Mouse (Mus musculus) embryonic facial prominence, embryonic 11.5 days (tissue): ENCODE measurements around the gene Ift46. TPM values are rescaled to one million over a fixed set of nuclear protein-coding genes. Genes with fewer than 3 reads are reported as not detected.

ENCODE experiments used
- ATAC-seq: fragments of 200-750 bp; cut with Nextera tagmentation; replicated peaks from 2 replicates; pipeline ENCODE4 v1.8.0; 2017; ENCODE audit warnings: low read depth; ENCODE audit not compliant: insufficient number of reproducible peaks, low FRiP score, low TSS enrichment
- DNase-seq: peaks from one replicate; pipeline ENCODE4 v3.0.0-alpha.2; 2015; ENCODE audit warnings: low spot score
- H3K27ac ChIP-seq: fragments of 300-500 bp; sonication (generic); replicated peaks from 2 replicates; pipeline ENCODE4 v1.5.1; 2014; ENCODE audit warnings: mild to moderate bottlenecking, low read depth, low read length, control low read depth
- H3K27me3 ChIP-seq: fragments of 300-500 bp; sonication (generic); 2 replicates; pipeline ENCODE4 v1.6.1; 2014; ENCODE audit warnings: mild to moderate bottlenecking, low read length, moderate library complexity, mixed read lengths; ENCODE audit not compliant: control insufficient read depth, insufficient read depth
- H3K36me3 ChIP-seq: fragments of 300-500 bp; sonication (generic); replicated peaks from 2 replicates; pipeline ENCODE4 v1.6.1; 2014; ENCODE audit warnings: low read depth, mild to moderate bottlenecking, low read length, moderate library complexity, mixed read lengths; ENCODE audit not compliant: control insufficient read depth, insufficient read depth
- H3K4me1 ChIP-seq: fragments of 300-500 bp; sonication (generic); 2 replicates; pipeline ENCODE4 v1.6.1; 2014; ENCODE audit warnings: low read length, mixed read lengths; ENCODE audit not compliant: control insufficient read depth, insufficient read depth
- H3K4me2 ChIP-seq: fragments of 300-500 bp; sonication (generic); 2 replicates; pipeline ENCODE4 v1.6.1; 2014; ENCODE audit warnings: low read depth, mild to moderate bottlenecking, control low read depth, low read length, moderate library complexity
- H3K4me3 ChIP-seq: fragments of 300-500 bp; sonication (generic); 2 replicates; pipeline ENCODE4 v1.5.1; 2014; ENCODE audit warnings: low read depth, low read length, control low read depth
- H3K9ac ChIP-seq: fragments of 300-500 bp; sonication (generic); replicated peaks from 2 replicates; pipeline ENCODE4 v1.6.1; 2014; ENCODE audit warnings: mild to moderate bottlenecking, control low read depth, low read length
- H3K9me3 ChIP-seq: fragments of 300-500 bp; sonication (generic); replicated peaks from 2 replicates; pipeline ENCODE4 v1.6.1; 2016; ENCODE audit warnings: mild to moderate bottlenecking, low read length, inconsistent platforms, mixed read lengths; ENCODE audit not compliant: control insufficient read depth
- WGBS: fragments of 180-500 bp; shearing (Covaris S2); extraction: QIAGEN DNeasy Blood & Tissue Kit; methylation state at CpG from one replicate; pipeline ENCODE4 v1.1.7; 2014; 5-methylcytosine and 5-hydroxymethylcytosine counted together
- polyA plus RNA-seq: library from polyadenylated mRNA; unstranded; fragments of >200 nt; fragmentation: Nextera tagmentation; extraction: Ambion mirVana; gene quantifications from 2 replicates; pipeline ENCODE4 v1.2.1, GENCODE M21; 2014

The Ift46 gene
- polyA plus RNA-seq, 1 experiment from 2014 or later, result 142 TPM

- no peak overlapping the region for H3K4me3 ChIP-seq
- 78% methylated on average over 5 of the region's 5 CpGs for WGBS
- no peak for DNase-seq
- H3K27ac ChIP-seq, result no peak overlapping the region
- peaks cover 35% of the 10 kb centered on the region for H3K36me3 ChIP-seq
- no peak for ATAC-seq
- H3K9me3 ChIP-seq, result no peaks in the 10 kb centered on the region
- no peaks in the 10 kb centered on the region for H3K27me3 ChIP-seq
- no peak overlapping the region for H3K4me2 ChIP-seq
- no peak overlapping the region for H3K9ac ChIP-seq
- no peaks in the 10 kb centered on the region for H3K4me1 ChIP-seq
Observed at GRCm38 (mm10) chr9:44807141-44807540, 39.4 kb downstream of the Ift46 start.

- Histone ChIP-seq H3K4me1 (no peaks in the 10 kb centered on the region), H3K27ac (no peak overlapping the region), H3K4me2 (no peak overlapping the region), H3K27me3 (no peaks in the 10 kb centered on the region), H3K9me3 (no peaks in the 10 kb centered on the region), H3K4me3 (no peak overlapping the region), H3K9ac (no peak overlapping the region), H3K36me3 (peaks cover 35% of the 10 kb centered on the region)
- DNase-seq (no peak), ATAC-seq (no peak)
- 92% methylated on average over 10 of the region's 10 CpGs for WGBS
Observed at GRCm38 (mm10) chr9:44807778-44808177, 40.1 kb downstream of the Ift46 start.

GRCm38 (mm10) chr9:44810316-44810715, 42.6 kb downstream of the Ift46 start:
- ATAC-seq (no peak), DNase-seq (no peak)
- no peak overlapping the region for H3K4me2 ChIP-seq
- H3K4me1 ChIP-seq, result no peaks in the 10 kb centered on the region
- no peak overlapping the region for H3K9ac ChIP-seq
- no peak overlapping the region for H3K27ac ChIP-seq
- 89% methylated on average over 10 of the region's 10 CpGs for WGBS
- no peaks in the 10 kb centered on the region for H3K27me3 ChIP-seq
- H3K36me3 ChIP-seq, result peaks cover 47% of the 10 kb centered on the region
- H3K4me3 ChIP-seq, result no peak overlapping the region
- no peaks in the 10 kb centered on the region for H3K9me3 ChIP-seq

- Histone ChIP-seq H3K9me3 (no peaks in the 10 kb centered on the region), H3K27ac (no peak overlapping the region), H3K9ac (no peak overlapping the region), H3K36me3 (peaks cover 50% of the 10 kb centered on the region), H3K4me3 (no peak overlapping the region), H3K27me3 (no peaks in the 10 kb centered on the region), H3K4me2 (no peak overlapping the region), H3K4me1 (no peaks in the 10 kb centered on the region)
- ATAC-seq (no peak), DNase-seq (no peak)
- WGBS, result 95% methylated on average over 8 of the region's 8 CpGs
Observed at GRCm38 (mm10) chr9:44814179-44814578, 46.5 kb downstream of the Ift46 start.

GRCm38 (mm10) chr9:44817522-44817921, 49.8 kb downstream of the Ift46 start:
- Histone ChIP-seq H3K4me3 (no peak overlapping the region), H3K4me2 (no peak overlapping the region), H3K27me3 (no peaks in the 10 kb centered on the region), H3K9me3 (no peaks in the 10 kb centered on the region), H3K4me1 (no peaks in the 10 kb centered on the region), H3K36me3 (peaks cover 55% of the 10 kb centered on the region), H3K9ac (no peak overlapping the region), H3K27ac (no peak overlapping the region)
- 84% methylated on average over 5 of the region's 5 CpGs for WGBS
- DNase-seq, result no peak
- no peak for ATAC-seq

GRCm38 (mm10) chr9:44819920-44820827, 52.5 kb downstream of the Ift46 start:
- no peak overlapping the region for H3K9ac ChIP-seq
- H3K4me1 ChIP-seq, result no peaks in the 10 kb centered on the region
- H3K9me3 ChIP-seq, result no peaks in the 10 kb centered on the region
- no peak overlapping the region for H3K4me2 ChIP-seq
- DNase-seq (no peak), ATAC-seq (no peak)
- 91% methylated on average over 15 of the region's 15 CpGs for WGBS
- H3K4me3 ChIP-seq, result no peak overlapping the region
- H3K27ac ChIP-seq, result no peak overlapping the region
- no peaks in the 10 kb centered on the region for H3K27me3 ChIP-seq
- H3K36me3 ChIP-seq, result peaks cover 45% of the 10 kb centered on the region

- Histone ChIP-seq H3K9me3 (no peaks in the 10 kb centered on the region), H3K9ac (no peak overlapping the region), H3K27ac (no peak overlapping the region), H3K4me3 (no peak overlapping the region), H3K4me1 (no peaks in the 10 kb centered on the region), H3K27me3 (no peaks in the 10 kb centered on the region), H3K4me2 (no peak overlapping the region), H3K36me3 (peaks cover 18% of the 10 kb centered on the region)
- ATAC-seq (no peak), DNase-seq (peak; percentile 46)
- WGBS, result 64% methylated on average over 7 of the region's 7 CpGs
Observed at GRCm38 (mm10) chr9:44826660-44827059, 59.0 kb downstream of the Ift46 start.

- Histone ChIP-seq H3K36me3 (peaks cover 15% of the 10 kb centered on the region), H3K4me1 (no peaks in the 10 kb centered on the region), H3K27me3 (no peaks in the 10 kb centered on the region), H3K9ac (no peak overlapping the region), H3K27ac (no peak overlapping the region), H3K4me2 (no peak overlapping the region), H3K9me3 (no peaks in the 10 kb centered on the region), H3K4me3 (no peak overlapping the region)
- DNase-seq (no peak), ATAC-seq (no peak)
- 94% methylated on average over 11 of the region's 11 CpGs for WGBS
Observed at GRCm38 (mm10) chr9:44828944-44829343, 61.2 kb downstream of the Ift46 start.
